Comparison of ENCODE assay signal across 18 mouse cellular contexts in genomic region chr4:101035131-101035530, GRCm38 (mm10). TPM values are rescaled to one million over a fixed set of nuclear protein-coding genes. Genes with fewer than 3 reads are reported as not detected.
"Had no signal": no experiment of that assay in that cellular context is flagged by ENCODE, and none has a peak within 500 bp of the region (broad histone marks: within the 10 kb centered on the region; RNA-seq: fewer than 3 reads in every experiment).

No protein-coding gene starts in this region.

- H3K4me1 ChIP-seq: intestine, embryonic 15.5 days; liver, embryonic 12.5 days; lung, embryonic 15.5 days; midbrain, embryonic 10.5 days; neural tube, embryonic 15.5 days had no signal

- H3K4me3 ChIP-seq: intestine, embryonic 15.5 days; limb, embryonic 15.5 days; liver, embryonic 12.5 days; lung, embryonic 15.5 days; midbrain, embryonic 10.5 days; myocyte; neural tube, embryonic 15.5 days had no signal

- DNase-seq: left cerebral cortex, postnatal 4 days; right cerebral cortex, adult 18-20 months; right cerebral cortex, postnatal 25 days; thymus, postnatal 36 days had no signal

- H3K36me3 ChIP-seq: intestine, embryonic 15.5 days; limb, embryonic 15.5 days; liver, embryonic 12.5 days; lung, embryonic 15.5 days; midbrain, embryonic 10.5 days; neural tube, embryonic 15.5 days had no signal

- ATAC-seq: intestine, embryonic 15.5 days; liver, embryonic 12.5 days had no signal

- H3K27ac ChIP-seq: intestine, embryonic 15.5 days; limb, embryonic 15.5 days; liver, embryonic 12.5 days; lung, embryonic 15.5 days; midbrain, embryonic 10.5 days; neural tube, embryonic 15.5 days had no signal

- H3K9ac ChIP-seq: intestine, embryonic 15.5 days; limb, embryonic 15.5 days; liver, embryonic 12.5 days; lung, embryonic 15.5 days; neural tube, embryonic 15.5 days had no signal

- H3K9me3 ChIP-seq: intestine, embryonic 15.5 days; limb, embryonic 15.5 days; liver, embryonic 12.5 days; lung, embryonic 15.5 days; midbrain, embryonic 10.5 days; neural tube, embryonic 15.5 days had no signal

- H3K27me3 ChIP-seq: intestine, embryonic 15.5 days; limb, embryonic 15.5 days; liver, embryonic 12.5 days; lung, embryonic 15.5 days; neural tube, embryonic 15.5 days had no signal

- H3K4me2 ChIP-seq: intestine, embryonic 15.5 days; limb, embryonic 15.5 days; liver, embryonic 12.5 days; lung, embryonic 15.5 days; neural tube, embryonic 15.5 days had no signal

RNA-seq across cellular contexts. Expression of gene Gm10577, which starts 14.6 kb away (rescaled TPM):
- polyA plus RNA-seq: intestine, embryonic 15.5 days; kidney, embryonic 14.5 days; large intestine, adult 2 months; limb, embryonic 15.5 days; liver, embryonic 12.5 days; liver, embryonic 16.5 days; lung, embryonic 15.5 days; midbrain, embryonic 10.5 days; myocyte; neural tube, embryonic 11.5 days; neural tube, embryonic 15.5 days; small intestine, adult 2 months; stomach, embryonic 16.5 days; thymus, postnatal 0 days had no signal
